ENCODE assay signal across 30 mouse cellular contexts in genomic region chr10:19432515-19432914, GRCm38 (mm10).
DNase-seq lines count a peak whose midpoint lies in the region; ATAC-seq lines count a peak whose summit lies in the region.
"Had no signal": no experiment of that assay in that cellular context is flagged by ENCODE, and none has a peak within 500 bp of the region (broad histone marks: within the 10 kb centered on the region; RNA-seq: fewer than 3 reads in every experiment).

No protein-coding gene starts in this region.

- no peak overlapping the region for H3K27ac ChIP-seq in forebrain, embryonic 16.5 days (ENCODE audit: low read length)
- H3K27ac ChIP-seq: embryonic facial prominence, embryonic 10.5 days; embryonic facial prominence, embryonic 13.5 days; forebrain, embryonic 12.5 days; forebrain, embryonic 15.5 days; gastrocnemius, adult 2 months; heart, embryonic 10.5 days; heart, embryonic 13.5 days; hindbrain, embryonic 14.5 days; hindbrain, postnatal 0 days had no signal

- no peak for ATAC-seq in forebrain, embryonic 16.5 days
- ATAC-seq: CD4-positive, CD25-positive, alpha-beta regulatory T cell, adult 4 months; forebrain, embryonic 15.5 days; hindbrain, postnatal 0 days; inflammation-experienced regulatory T-cells, adult 6 months; intestine, embryonic 16.5 days had no signal

- H3K4me3 ChIP-seq in forebrain, embryonic 16.5 days (replicated peaks; ENCODE audit: low read length) = no peak overlapping the region
- H3K4me3 ChIP-seq: embryonic facial prominence, embryonic 10.5 days; embryonic facial prominence, embryonic 13.5 days; erythroblast, embryonic 14.5 days; forebrain, embryonic 12.5 days; forebrain, embryonic 15.5 days; gastrocnemius, adult 2 months; heart, embryonic 10.5 days; heart, embryonic 13.5 days had no signal

- H3K36me3 ChIP-seq in splenic B cell, adult 2 months (ENCODE audit: control insufficient read depth, insufficient read depth, low read length, poor library complexity, severe bottlenecking) = no peaks in the 10 kb centered on the region
- H3K36me3 ChIP-seq in forebrain, embryonic 16.5 days (ENCODE audit: control insufficient read depth, insufficient read depth) = no peaks in the 10 kb centered on the region
- H3K36me3 ChIP-seq: embryonic facial prominence, embryonic 10.5 days; embryonic facial prominence, embryonic 13.5 days; forebrain, embryonic 12.5 days; forebrain, embryonic 15.5 days; heart, embryonic 10.5 days; heart, embryonic 13.5 days had no signal

- H3K9me3 ChIP-seq in forebrain, embryonic 16.5 days (ENCODE audit: control insufficient read depth, low read length) = no peaks in the 10 kb centered on the region
- H3K9me3 ChIP-seq: embryonic facial prominence, embryonic 10.5 days; embryonic facial prominence, embryonic 13.5 days; forebrain, embryonic 12.5 days; forebrain, embryonic 15.5 days; heart, embryonic 10.5 days; heart, embryonic 13.5 days had no signal

- no peak overlapping the region for H3K9ac ChIP-seq in forebrain, embryonic 16.5 days (replicated peaks; ENCODE audit: low read depth, low read length)
- H3K9ac ChIP-seq: embryonic facial prominence, embryonic 13.5 days; forebrain, embryonic 12.5 days; forebrain, embryonic 15.5 days; heart, embryonic 13.5 days; hindbrain, embryonic 14.5 days had no signal

- 0 out of 2 replicates have a peak, but pooled peaks cover 3% of the 10 kb centered on the region for H3K4me1 ChIP-seq in forebrain, embryonic 16.5 days (replicated peaks; ENCODE audit: control insufficient read depth, insufficient read depth, low read length)
- H3K4me1 ChIP-seq: embryonic facial prominence, embryonic 10.5 days; embryonic facial prominence, embryonic 13.5 days; forebrain, embryonic 12.5 days; heart, embryonic 10.5 days; heart, embryonic 13.5 days had no signal

- H3K27me3 ChIP-seq in splenic B cell, adult 2 months (ENCODE audit: control insufficient read depth, insufficient read depth, low read length, poor library complexity, severe bottlenecking) = no peaks in the 10 kb centered on the region
- H3K27me3 ChIP-seq in forebrain, embryonic 16.5 days (replicated peaks; ENCODE audit: control insufficient read depth, insufficient read depth, low read length) = no peaks in the 10 kb centered on the region
- H3K27me3 ChIP-seq: forebrain, embryonic 12.5 days; forebrain, embryonic 15.5 days; heart, embryonic 13.5 days had no signal

- DNase-seq in heart, adult 11 months = peak; percentile 76
- no peak for DNase-seq in heart, adult 9 months (ENCODE audit: low spot score in 2 of 2)
- peak; percentile 54 for DNase-seq in ES-CJ7 (ENCODE audit: low read depth, low spot score)
- DNase-seq in splenic B cell, adult 2 months (ENCODE audit: low read depth, low spot score) = peak; percentile 23
- DNase-seq in spleen, postnatal 14 days (ENCODE audit: low spot score in 2 of 2) = no peak
- DNase-seq: adrenal gland, postnatal 14 days; cerebellum, adult 11 months; cerebellum, adult 2 months; cerebellum, postnatal 10 days; cerebellum, postnatal 36 days; embryo, embryonic 11 days; gastrocnemius, adult 2 months; gastrocnemius, postnatal 14 days; heart, adult 18-20 months; heart, postnatal 14 days; heart, postnatal 4 days; kidney, adult 18-20 months had no signal

- no peak overlapping the region for H3K4me2 ChIP-seq in forebrain, embryonic 16.5 days (ENCODE audit: low read length)
- H3K4me2 ChIP-seq: embryonic facial prominence, embryonic 13.5 days; forebrain, embryonic 12.5 days; forebrain, embryonic 15.5 days; heart, embryonic 13.5 days; hindbrain, embryonic 14.5 days had no signal

- WGBS in forebrain, embryonic 16.5 days = 90% methylated on average over 4 of the region's 4 CpGs

Comparison
In these comparisons a context has a peak if more than half of its experiments do, and no peak if none do; other contexts are left out.
1. DNase-seq: peak in heart, adult 11 months (single experiment), ES-CJ7 (single experiment) and splenic B cell, adult 2 months (single experiment); none in heart, adult 9 months (0 of 2) and spleen, postnatal 14 days (0 of 2).